Mouse (Mus musculus): ENCODE data around the gene Pias4.
"Not testable (repeated sequence)": the region's sequence is repeated elsewhere in the genome, so short reads cannot be mapped to it uniquely, and the experiment has no call there.

The Pias4 gene

DNA sequence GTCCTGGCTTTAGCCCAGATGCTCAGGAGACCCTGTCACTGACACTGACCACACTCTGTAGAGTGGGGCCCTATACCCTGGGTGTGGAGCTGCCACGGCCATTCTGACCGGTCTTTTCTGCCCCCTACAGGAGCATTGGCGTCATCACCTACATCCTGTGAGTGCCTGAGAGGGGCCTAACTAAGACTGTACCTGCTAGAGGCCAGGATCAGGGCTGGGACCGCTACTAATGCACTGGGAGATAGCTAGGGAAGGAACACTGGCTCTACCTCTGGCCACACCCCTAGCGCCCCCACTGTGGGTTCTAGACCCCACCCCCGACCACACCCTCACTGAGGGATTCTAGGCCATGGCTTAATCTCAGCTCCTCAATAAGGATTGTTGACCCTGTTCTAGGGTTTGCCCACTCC is 23.2 kb upstream of the Pias4 start:
- peak in 1 of 2 experiments; percentile 44 for DNase-seq

DNA sequence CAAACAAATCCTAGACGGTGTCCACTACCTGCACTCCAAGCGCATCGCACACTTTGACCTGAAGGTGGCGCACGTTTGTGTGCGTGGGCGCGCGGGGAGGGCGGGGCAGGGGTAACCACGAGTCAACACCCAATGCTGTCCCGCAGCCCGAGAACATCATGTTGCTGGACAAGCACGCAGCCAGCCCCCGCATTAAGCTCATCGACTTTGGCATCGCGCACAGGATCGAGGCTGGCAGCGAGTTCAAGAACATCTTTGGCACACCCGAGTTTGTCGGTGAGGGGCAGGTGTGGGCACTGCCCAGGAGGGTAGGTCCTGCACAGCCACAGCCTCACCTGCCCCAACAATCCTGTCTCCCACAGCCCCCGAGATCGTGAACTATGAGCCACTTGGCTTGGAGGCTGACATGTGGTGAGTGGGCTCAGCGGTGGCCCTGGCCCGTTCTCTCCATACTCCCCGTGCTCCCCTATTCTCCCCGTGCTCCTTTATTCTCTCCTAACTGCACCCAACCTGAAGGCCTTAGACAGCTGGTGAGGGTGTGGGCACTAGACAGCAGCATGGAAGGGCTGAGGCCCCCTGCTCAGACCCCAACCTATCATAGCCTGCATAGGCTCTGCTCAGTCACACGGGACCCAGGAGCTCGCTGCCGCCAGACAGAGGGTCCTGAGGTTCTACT is 22.7 kb upstream of the Pias4 start:
- DNase-seq, result peak; percentile 19 to 42

DNA sequence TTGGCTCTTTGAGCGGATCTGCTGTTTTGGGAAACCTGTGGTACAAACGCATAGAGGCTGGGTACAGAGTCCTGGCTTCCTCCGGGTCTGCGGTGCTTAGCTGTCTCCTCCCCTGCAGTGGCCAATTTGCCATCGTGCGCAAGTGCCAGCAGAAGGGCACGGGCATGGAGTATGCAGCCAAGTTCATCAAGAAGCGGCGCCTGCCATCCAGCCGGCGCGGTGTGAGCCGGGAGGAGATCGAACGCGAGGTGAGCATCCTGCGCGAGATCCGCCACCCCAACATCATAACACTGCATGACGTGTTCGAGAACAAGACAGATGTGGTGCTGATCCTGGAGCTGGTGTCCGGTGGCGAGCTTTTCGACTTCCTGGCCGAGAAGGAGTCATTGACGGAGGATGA is 22.1 kb upstream of the Pias4 start:
- no peak for DNase-seq

DNA sequence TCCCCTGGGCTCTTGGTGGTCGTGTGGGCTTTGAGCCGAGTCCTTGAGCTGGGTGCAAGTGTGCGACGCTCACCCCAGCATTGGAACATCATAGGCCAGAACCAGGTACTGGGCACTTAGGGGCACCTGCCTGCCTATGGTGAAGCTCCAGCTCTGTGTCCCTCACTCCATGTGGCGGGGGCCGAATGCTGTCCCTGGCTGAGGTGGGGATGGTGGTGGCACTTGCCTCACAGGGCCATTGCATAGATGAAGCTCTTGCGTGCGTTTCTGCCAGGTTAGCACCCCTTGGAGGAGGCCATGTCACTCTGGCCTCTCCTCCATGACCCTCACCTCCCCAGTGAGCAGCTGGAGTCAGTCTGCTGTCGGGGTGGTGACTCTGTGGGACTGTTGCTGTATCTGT is 19.4 kb upstream of the Pias4 start:
- DNase-seq, result no peak

DNA sequence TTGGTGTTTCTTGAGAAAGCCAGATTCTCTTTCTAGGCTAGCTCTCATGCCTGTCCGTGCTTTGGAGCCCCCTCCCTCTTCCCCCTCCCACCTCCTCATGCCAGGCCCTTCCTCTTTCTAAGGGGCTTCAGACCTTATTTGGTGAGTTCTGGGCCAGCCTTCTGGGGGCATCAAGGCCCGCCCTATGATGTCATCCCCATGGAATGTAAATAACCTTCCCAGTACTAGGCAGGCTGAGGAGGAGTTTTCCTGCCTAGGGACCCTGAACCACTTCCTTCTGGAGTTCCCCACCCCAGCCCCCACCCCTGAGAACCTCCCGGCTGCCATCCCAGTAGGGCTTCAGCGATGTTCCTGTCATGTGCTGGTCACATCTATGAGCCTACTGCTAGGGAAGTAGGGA is 17.0 kb upstream of the Pias4 start:
- no peak for DNase-seq

DNA sequence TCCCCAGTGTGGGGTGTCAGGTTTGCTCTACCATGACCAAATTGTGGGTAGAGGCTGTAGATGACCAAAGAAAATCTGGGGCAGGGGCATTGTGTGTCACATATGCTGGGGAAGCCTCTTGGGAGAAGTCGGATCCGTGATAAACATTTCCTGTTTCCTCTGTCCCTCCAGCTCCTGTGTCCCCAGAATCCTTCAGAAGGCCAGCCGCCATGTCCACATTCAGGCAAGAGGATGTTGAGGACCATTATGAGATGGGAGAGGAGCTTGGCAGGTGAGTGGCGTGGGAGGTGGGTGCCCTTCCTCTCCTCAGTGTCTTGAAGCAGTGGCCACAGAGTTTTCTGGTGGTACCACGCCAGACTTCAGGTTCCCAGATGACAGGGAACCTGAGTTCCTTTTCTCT is 16.1 kb upstream of the Pias4 start, which contains the start of gene 4930442H23Rik:
Gene 4930442H23Rik (minus strand): TSS at position 45 of the 400 bp plus-strand sequence.
- no peak for DNase-seq

DNA sequence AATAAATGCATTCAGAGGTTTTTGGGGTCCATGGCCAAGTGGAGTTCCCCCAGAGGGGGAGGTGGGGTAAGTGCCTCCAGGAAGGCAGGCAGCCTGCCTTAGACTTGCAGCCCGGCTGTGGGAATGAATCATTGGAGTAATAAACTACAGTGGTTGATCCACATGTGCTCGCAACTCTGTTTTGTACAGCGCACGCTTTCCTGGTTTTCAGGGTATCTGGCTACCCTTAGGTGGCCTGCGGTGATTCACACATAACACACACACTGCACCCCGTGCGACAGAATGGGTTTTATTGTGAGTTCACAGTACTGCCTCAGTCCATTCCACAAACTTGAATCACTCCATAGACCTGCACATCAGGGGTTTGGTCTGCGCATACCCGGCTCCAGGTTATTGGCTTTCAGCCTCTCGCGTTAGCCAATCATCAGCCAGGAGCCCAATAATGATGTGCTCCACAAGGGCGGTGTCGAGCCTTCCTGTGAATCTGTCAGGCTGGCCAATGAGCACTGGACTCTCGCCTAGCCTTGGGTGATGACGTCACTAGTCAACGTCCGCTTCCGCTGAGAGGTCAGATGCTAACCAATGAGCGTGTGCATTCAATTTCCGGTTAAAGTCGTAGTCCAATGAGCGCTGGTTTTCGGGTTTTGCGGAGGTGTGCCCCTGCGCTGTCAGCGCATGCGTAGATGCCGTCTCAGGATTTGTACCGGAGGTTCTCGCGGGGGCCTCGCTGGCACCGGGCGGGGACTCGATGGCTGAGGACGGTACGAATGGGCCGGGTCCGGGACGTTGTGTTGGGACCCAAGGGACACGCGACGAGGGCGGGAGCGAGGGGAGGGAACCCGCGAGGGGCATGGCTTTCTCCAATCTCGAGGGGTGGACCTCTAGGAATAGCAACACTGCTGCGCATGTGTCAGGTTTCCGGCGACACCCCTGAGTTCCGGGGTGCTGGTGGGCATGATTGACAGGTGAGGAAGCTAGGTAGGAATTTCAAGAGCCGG is 14.9 kb upstream of the Pias4 start, which contains the start of gene Dapk3:
Gene Dapk3 (plus strand): TSS at position 670 of the 998 bp plus-strand sequence.
- peak; percentile 94 for DNase-seq

DNA sequence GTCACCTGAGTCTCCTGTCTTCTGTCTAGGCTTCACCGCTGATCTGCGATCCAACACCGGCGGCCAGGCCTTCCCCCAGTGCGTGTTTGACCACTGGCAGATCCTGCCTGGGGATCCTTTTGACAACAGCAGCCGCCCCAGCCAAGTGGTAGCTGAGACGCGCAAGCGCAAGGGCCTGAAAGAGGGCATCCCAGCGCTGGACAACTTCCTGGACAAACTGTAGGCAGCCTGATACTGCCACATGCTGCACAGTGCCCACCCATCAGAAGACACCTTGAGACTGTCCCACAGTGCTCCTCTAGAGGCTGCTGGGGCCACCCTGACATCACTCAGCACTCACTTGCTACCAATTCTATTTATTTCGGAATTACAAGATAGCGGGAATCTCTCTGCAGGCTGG is 14.1 kb upstream of the Pias4 start:
- DNase-seq, result not testable (repeated sequence)

DNA sequence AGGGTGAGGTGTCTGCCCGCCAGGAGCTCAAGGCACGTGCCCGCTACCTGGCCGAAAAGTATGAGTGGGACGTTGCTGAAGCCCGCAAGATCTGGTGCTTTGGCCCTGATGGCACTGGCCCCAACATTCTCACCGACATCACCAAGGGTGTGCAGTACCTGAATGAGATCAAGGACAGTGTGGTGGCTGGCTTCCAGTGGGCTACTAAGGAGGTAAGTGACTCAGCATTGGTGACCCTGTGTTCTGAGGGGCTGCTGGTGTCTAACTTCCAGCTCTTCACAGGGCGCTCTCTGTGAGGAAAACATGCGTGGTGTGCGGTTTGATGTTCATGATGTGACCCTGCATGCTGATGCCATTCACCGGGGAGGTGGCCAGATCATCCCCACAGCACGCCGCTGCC is 13.2 kb upstream of the Pias4 start:
- DNase-seq, result no peak

DNA sequence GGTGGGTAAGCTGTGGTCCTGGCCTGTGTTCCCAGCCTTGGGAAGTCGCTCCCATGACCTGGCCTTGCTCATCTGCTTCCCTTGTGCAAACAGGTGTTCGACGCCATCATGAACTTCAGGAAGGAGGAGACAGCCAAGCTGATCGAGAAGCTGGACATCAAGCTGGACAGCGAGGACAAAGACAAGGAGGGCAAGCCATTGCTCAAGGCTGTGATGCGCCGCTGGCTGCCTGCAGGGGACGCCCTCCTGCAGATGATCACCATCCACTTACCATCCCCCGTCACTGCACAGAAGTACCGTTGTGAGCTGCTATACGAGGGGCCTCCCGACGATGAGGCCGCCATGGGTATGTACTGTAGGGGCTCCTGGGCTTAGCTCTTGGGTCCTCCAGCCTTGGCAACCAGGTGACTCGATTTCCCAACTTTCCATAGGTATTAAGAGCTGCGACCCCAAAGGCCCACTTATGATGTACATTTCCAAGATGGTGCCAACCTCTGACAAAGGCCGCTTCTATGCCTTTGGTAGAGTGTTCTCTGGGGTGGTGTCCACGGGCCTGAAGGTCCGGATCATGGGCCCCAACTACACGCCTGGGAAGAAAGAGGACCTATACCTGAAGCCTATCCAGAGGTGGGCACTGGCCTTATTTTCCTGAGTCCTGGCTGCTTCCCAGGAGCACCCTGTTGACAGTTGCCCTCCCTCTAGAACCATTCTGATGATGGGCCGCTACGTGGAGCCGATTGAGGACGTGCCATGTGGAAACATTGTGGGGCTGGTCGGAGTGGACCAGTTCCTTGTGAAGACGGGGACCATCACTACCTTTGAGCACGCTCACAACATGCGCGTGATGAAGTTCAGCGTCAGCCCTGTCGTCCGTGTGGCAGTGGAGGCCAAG is 12.0 kb upstream of the Pias4 start:
- DNase-seq, result peak in 1 of 2 experiments; percentile 15

DNA sequence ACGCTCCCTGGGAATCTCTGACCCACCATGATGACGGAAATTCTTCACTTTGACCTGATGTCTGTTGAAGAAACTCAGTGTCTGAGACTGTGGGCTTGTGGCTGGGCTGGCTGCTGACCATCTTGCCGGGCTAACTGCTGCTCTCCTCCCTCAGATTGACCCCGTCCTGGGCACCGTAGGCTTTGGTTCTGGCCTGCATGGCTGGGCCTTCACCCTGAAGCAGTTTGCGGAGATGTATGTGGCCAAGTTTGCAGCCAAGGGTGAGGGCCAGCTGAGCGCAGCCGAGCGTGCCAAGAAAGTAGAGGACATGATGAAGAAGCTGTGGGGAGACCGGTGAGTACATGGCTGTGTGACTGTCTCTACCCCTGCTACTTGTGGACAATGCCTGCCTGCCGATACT is 11.2 kb upstream of the Pias4 start:
- DNase-seq, result no peak

DNA sequence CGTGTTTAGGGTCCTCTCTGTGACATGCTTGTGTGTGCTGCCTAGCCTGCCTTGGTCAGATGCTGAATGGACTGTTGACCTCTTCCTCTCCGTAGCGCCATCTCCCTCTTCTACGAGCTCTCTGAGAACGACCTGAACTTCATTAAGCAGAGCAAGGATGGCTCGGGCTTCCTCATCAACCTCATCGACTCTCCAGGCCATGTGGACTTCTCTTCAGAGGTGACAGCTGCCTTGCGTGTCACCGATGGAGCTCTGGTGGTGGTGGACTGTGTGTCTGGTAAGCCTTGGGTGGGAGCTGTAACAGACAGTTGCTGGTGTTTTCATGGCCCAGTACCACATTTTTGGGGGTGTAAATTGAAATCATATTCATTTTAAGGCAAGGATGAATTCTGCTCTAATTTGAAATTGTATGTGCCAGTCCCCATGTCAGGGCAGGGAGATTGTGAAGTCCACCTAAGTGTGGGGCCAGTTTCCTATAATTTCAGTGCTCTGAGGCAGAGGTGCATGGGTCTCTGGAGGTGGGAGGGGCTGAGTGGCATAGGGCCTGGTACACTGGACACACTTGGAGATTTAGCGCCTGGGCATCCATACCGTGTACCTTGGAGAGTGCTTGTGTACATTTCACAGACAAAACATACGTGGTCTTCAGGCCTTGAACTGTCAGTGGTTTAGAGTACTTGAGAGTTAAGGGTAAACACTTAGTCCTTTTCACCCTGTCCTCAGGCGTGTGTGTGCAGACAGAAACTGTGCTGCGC is 10.4 kb upstream of the Pias4 start:
- no peak for DNase-seq

DNA sequence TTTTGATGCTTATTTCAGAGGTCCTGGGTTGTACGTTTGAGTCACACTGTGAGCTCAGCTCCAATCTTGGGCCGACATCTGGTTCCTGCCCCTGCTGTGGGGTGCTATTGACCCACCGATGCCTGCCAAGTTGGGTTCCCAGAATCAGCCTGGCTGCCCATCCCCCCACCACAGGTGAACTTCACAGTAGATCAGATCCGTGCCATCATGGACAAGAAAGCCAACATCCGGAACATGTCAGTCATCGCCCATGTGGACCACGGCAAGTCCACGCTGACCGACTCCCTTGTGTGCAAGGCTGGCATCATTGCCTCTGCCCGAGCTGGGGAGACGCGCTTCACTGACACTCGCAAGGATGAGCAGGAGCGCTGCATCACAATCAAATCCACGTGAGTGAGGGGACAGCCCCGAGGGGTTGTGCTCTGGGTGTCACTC is 9.8 kb upstream of the Pias4 start:
- DNase-seq, result peak in 1 of 2 experiments; percentile 61

DNA sequence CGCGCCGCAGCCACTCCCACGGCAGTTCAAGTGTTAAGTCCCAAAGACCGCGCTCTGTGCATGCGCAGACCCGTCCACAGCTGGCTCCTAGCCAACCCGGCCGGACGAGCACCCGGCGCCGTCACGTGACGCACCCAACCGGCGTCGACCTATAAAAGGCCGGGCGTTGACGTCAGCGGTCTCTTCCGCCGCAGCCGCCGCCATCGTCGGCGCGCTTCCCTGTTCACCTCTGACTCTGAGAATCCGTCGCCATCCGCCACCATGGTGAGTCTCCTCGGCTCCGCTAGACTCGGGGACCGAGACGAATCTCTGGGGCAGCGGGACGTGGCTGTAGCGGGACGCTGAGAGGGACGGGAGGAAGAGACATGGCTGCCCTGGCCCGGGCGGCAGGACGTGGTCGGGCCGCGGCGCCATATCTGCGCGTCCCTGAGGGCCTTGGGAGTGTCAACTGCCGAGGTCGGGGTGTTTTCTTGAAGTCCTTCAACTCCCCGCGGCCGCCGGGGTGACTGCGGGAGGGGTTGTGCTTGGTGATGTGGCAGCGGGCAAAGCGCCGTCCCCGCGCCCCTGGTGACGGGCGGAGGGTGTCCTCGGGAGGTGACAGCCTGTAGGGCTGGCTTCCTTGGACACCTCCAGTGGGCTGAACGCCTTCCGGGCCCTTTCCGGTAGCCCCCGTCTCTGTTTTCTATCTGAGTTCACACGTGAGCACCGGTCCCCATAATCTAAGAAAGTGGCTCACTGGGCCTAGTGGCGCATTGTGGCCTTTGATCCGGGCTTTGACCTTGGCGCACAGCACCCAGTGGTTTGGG is 8.9 kb upstream of the Pias4 start, which contains the start of gene Eef2:
Gene Eef2 (plus strand): TSS at position 166 of the 806 bp plus-strand sequence.
- peak; percentile 97 to 98 for DNase-seq

DNA sequence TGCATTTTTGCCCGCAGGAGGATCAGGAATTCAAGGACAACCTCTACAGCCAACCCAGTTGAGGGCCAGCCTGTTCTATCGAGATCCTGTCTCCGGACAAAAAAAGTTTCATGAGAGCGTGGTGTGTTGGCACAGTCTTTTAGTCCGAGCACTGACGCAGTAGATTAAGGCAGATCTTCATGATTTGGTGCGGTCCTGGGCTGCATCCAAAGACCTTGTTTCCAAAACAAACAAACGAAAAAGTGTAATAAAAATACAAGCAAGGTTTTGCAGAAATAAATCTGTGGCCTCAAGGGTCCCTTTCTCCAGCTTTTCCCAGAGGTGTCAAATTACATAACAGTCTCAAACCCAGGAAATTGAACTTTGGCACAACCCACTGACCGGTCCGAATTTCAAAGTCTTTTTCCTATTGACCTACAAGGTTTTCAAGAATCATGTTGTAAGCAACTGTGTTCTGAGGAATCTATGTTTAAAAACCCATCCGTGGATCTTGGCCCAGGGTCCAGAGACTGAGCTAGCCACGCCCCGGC is 8.3 kb upstream of the Pias4 start:
- DNase-seq, result peak in 1 of 2 experiments; percentile 23

DNA sequence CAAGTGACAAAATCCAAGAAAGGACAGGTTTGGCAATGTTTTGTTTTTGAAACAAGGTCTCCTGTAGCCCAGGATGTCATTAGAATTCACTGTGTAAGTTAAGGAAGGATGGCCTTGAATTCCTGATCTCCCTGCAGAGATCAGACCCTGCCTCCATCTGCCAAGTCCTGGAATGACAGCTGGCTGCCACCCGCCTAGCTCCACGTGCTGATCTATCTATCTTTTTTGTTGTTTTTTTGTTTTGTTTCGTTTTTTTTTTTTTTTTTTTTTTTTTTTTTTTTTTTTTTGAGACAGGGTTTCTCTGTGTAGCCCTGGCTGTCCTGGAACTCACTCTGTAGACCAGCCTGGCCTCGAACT is 7.6 kb upstream of the Pias4 start:
- peak in 1 of 2 experiments; percentile 30 for DNase-seq

DNA sequence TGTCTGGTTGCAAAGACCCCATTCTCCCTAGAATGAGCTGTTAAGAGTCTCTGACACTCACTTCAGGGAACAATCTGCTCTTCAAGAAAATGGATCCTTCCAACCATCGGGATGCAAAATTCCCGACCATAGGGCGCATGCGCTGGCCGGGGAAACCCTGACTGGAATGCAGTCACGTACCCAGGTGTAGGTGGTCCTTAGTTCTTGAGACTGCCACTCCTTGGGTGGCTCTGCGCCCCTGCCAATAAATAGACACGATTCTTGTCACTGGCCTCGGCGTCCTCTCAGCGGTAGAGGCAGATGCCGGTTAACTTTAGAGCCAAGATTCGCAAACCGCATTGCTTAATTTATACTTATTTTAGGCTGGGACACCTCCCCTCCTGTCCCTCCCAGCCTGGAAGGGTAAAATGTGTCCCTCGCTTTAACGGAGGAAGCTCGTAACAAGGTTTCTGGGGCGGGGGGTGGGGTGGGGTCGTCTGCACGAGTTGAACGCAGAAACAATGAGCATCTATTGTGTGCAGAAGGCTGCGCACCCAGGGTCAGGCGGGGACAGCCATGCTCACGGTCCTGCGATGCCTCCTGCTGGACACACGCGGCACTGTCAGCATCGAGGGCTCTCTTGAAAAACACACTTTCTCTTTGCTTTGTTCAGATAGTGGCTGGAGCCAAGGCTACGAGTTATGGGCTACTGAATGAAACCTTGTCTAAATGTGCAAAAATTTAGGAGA is 7.1 kb upstream of the Pias4 start:
- DNase-seq, result peak; percentile 91 to 94

DNA sequence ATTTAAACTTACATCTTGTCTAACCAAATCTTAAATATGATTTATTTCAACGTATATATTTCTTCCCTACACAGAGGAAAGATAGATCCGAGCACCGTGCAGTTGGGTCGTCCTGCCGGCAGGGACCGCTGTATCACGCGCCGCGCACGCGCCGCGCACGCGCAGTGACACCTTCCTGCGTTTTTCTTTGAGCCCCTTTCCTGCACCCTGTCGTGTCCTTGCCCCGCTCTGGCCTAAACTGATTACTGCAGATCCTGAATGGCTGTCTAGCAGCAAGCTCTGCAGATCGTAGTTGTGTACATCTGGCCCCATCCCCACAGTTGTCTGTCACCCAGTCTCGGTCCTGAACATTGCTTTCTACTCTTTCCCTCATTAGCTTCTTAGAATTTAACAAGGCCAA is 5.4 kb upstream of the Pias4 start:
- peak; percentile 85 to 86 for DNase-seq

DNA sequence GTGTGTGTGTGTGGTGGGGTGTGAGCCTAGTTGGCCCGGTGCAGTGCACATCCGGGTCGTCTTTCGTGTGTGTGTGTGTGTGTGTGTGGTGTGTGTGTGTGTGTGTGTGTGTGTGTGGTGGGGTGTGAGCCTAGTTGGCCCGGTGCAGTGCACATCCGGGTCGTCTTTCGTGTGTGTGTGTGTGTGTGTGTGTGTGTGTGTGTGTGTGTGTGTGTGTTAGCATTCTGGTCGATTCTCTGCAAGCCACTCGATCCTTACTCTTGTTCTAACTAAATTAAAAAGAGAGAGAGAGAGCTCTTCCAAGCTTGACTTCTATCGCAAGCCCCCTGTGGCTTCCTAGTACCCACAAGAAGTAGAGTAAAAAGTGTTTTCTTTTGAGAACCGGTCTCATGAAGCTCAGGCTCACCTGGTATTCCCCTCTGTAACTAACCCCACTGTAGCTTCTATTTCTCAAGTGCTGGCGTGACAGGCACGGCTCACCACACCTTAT is 1.7 kb upstream of the Pias4 start:
- peak; percentile 57 to 61 for DNase-seq
